Mouse (Mus musculus): ENCODE data around the gene 4930556J24Rik.

DNA sequence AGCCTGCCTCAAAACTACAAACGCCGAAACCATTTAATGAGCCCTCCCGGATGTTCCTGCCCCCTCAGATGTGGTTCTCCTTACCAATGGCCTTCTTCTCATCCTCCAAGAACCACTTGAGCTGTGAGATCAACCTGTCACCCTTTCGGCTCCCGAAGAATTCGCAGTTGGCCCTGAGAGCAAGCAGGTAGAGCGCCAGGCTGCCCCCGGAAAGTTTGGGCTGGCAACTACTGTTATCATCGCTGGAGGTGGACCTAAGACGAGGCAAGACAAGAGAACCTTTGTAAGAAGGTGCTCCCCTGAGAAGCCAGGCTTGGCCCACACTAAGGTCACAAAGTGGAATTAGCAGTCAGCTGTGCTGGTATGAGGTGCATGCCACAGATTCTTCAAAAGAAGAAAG, 50.7 kb downstream of the 4930556J24Rik start:
- TF ChIP-seq CTCF (IDR thresholded peaks at IDR 0.05; ENCODE audit: low read depth, low read length), result no peak
- TF ChIP-seq GATA1 (IDR thresholded peaks at IDR 0.05; ENCODE audit: borderline replicate concordance, low read length), result no peak
- no peak for TF ChIP-seq TAL1 (conservative IDR thresholded peaks at IDR 0.05; ENCODE audit: low read depth, low read length)
- TF ChIP-seq GATA2 (IDR thresholded peaks at IDR 0.05; ENCODE audit: borderline replicate concordance, low read depth, low read length), result no peak
- no peak for TF ChIP-seq POLR2AphosphoS5 (IDR thresholded peaks at IDR 0.05; ENCODE audit: insufficient replicate concordance, low read depth, low read length)

Data from G1E (cell line).